Mouse (Mus musculus) hindbrain, embryonic 11.5 days (tissue): ENCODE data around the gene Rab25. TPM values are rescaled to one million over a fixed set of nuclear protein-coding genes. Genes with fewer than 3 reads are reported as not detected.

Experiments used
- ATAC-seq: fragments of 200-750 bp; cut with Nextera tagmentation; 2 replicates; pipeline ENCODE4 v1.8.0; 2017; ENCODE audit warnings: mild to moderate bottlenecking, moderate TSS enrichment, moderate library complexity; ENCODE audit not compliant: low FRiP score
- DNase-seq: peaks from one replicate; pipeline ENCODE4 v3.0.0-alpha.2; 2015; ENCODE audit warnings: low spot score
- H3K27ac ChIP-seq: fragments of 300-500 bp; sonication (generic); 2 replicates; pipeline ENCODE4 v1.5.1; 2014; ENCODE audit warnings: mild to moderate bottlenecking, low read depth, low read length
- H3K27me3 ChIP-seq: fragments of 300-500 bp; sonication (generic); 2 replicates; pipeline ENCODE4 v1.6.1; 2014; ENCODE audit warnings: mild to moderate bottlenecking, low read length, moderate library complexity, mixed read lengths; ENCODE audit not compliant: control insufficient read depth, insufficient read depth
- H3K36me3 ChIP-seq: fragments of 300-500 bp; sonication (generic); 2 replicates; pipeline ENCODE4 v1.6.1; 2014; ENCODE audit warnings: mild to moderate bottlenecking, low read length, moderate library complexity, mixed read lengths; ENCODE audit not compliant: control insufficient read depth, insufficient read depth
- H3K4me1 ChIP-seq: fragments of 300-500 bp; sonication (generic); replicated peaks from 2 replicates; pipeline ENCODE4 v1.6.1; 2014; ENCODE audit warnings: low read length, mixed read lengths; ENCODE audit not compliant: control insufficient read depth, insufficient read depth
- H3K4me2 ChIP-seq: fragments of 300-500 bp; sonication (generic); replicated peaks from 2 replicates; pipeline ENCODE4 v1.6.1; 2014; ENCODE audit warnings: mild to moderate bottlenecking, low read depth, low read length
- H3K4me3 ChIP-seq: fragments of 300-500 bp; sonication (generic); 2 replicates; pipeline ENCODE4 v1.5.1; 2014; ENCODE audit warnings: low read depth, low read length
- H3K9ac ChIP-seq: fragments of 300-500 bp; sonication (generic); 2 replicates; pipeline ENCODE4 v1.6.1; 2014; ENCODE audit warnings: low read depth, low read length
- H3K9me3 ChIP-seq: fragments of 300-500 bp; sonication (generic); 2 replicates; pipeline ENCODE4 v1.6.1; 2016; ENCODE audit warnings: low read length; ENCODE audit not compliant: control insufficient read depth
- WGBS: fragments of 180-500 bp; shearing (Covaris S2); extraction: QIAGEN DNeasy Blood & Tissue Kit; methylation state at CpG from one replicate; pipeline ENCODE4 v1.1.7; 2014; 5-methylcytosine and 5-hydroxymethylcytosine counted together
- polyA plus RNA-seq: library from polyadenylated mRNA; unstranded; fragments of >200 nt; fragmentation: Nextera tagmentation; extraction: Ambion mirVana; gene quantifications from 2 replicates; pipeline ENCODE4 v1.2.1, GENCODE M21; 2014

The Rab25 gene
- polyA plus RNA-seq, 1 experiment from 2014 or later, result 1.8 TPM

- Histone ChIP-seq H3K9me3 (no peaks in the 10 kb centered on the region), H3K4me3 (no peak overlapping the region), H3K4me1 (no peaks in the 10 kb centered on the region), H3K27ac (no peak overlapping the region), H3K36me3 (peaks cover 20% of the 10 kb centered on the region), H3K27me3 (no peaks in the 10 kb centered on the region), H3K4me2 (no peak overlapping the region), H3K9ac (no peak overlapping the region)
- peak; percentile 71 for ATAC-seq
- DNase-seq, result no peak
- 67% methylated on average over 4 of the region's 4 CpGs for WGBS
Observed at GRCm38 (mm10) chr3:88561989-88562388, 13.9 kb upstream of the Rab25 start.

DNA sequence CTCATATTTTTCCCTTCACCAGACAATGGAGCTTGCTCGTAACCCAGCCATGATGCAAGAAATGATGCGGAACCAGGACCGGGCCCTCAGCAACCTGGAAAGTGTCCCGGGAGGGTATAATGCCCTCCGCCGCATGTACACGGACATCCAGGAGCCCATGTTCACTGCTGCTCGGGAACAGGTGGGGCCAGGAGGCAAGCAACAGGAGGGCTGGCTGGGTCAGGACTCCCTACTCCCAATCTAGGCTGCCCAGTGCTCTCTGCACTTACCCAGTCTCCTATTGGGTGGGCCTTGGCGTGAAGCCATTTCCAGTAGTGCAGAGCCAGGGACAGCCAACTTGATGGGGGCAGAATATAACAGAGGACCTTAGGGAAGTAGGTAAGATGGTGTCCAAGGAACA, 11.5 kb upstream of the Rab25 start:
- Histone ChIP-seq H3K36me3 (peaks cover 18% of the 10 kb centered on the region; the same call in 1 of the 2 replicates), H3K9ac (no peak overlapping the region), H3K27me3 (no peaks in the 10 kb centered on the region), H3K4me3 (no peak overlapping the region), H3K4me2 (no peak overlapping the region), H3K9me3 (no peaks in the 10 kb centered on the region), H3K27ac (no peak overlapping the region), H3K4me1 (peaks cover 2% of the 10 kb centered on the region; the same call in 1 of the 2 replicates)
- WGBS, result 95% methylated on average over 9 of the region's 9 CpGs
- DNase-seq (no peak), ATAC-seq (no peak)

- no peaks in the 10 kb centered on the region for H3K9me3 ChIP-seq
- H3K4me3 ChIP-seq, result no peak overlapping the region
- H3K4me2 ChIP-seq, result no peak overlapping the region
- DNase-seq (no peak), ATAC-seq (no peak)
- H3K36me3 ChIP-seq, result peaks cover 12% of the 10 kb centered on the region; the same call in 1 of the 2 replicates
- H3K9ac ChIP-seq, result no peak overlapping the region
- H3K27me3 ChIP-seq, result no peaks in the 10 kb centered on the region
- 94% methylated on average over 8 of the region's 8 CpGs for WGBS
- peaks cover 2% of the 10 kb centered on the region; the same call in 1 of the 2 replicates for H3K4me1 ChIP-seq
- H3K27ac ChIP-seq, result no peak overlapping the region
Observed at GRCm38 (mm10) chr3:88556616-88557015, 8.5 kb upstream of the Rab25 start.

DNA sequence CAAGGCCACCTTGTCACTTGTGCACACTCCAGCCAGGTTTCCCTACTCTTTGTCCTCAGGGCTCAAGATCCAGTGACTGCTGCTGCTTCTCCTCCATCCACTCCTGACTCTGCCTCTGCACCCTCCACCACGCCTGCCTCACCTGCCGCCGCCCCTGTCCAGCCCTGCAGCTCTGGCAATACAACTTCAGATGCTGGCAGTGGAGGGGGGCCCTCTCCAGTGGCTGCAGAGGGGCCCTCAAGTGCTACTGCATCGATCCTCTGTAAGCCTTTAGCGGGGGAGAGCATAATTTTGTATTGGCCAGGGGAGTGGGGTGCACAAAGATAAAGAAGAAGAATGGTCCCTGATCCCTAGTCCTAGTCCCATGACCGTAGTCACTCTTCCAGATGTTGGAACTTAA, 7.6 kb upstream of the Rab25 start:
- Histone ChIP-seq H3K27me3 (no peaks in the 10 kb centered on the region), H3K9me3 (no peaks in the 10 kb centered on the region), H3K27ac (no peak overlapping the region), H3K4me3 (no peak overlapping the region), H3K4me2 (no peak overlapping the region), H3K4me1 (peaks cover 2% of the 10 kb centered on the region; the same call in 1 of the 2 replicates), H3K36me3 (peaks cover 12% of the 10 kb centered on the region; the same call in 1 of the 2 replicates), H3K9ac (no peak overlapping the region)
- DNase-seq (no peak), ATAC-seq (no peak)
- WGBS, result 96% methylated on average over 6 of the region's 6 CpGs

DNA sequence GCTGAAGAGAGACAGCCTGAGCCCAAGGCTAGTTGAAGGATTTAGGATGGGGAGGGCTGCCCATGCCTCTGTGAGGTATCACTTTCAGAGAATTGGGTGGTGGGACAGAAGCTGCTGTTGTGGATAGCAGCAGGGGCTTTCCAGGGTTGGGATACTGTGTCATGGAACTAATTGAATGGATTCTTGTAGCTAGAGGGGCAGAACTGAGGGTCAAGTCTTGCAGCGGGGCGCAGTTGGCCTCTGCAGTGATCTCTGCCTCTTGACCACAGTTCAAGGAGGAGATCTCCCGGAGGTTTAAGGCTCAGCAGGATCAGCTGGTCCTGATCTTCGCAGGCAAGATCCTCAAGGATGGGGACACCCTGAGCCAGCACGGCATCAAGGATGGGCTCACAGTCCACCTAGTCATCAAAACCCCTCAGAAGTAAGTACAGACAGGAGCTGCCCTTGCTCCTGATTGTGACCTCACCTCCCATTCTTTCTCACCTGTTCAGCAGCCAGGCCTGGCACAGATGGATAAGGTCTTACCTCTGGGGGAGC, 7.0 kb upstream of the Rab25 start:
- Histone ChIP-seq H3K4me3 (peak overlapping the region; percentile 64; the same call in 1 of the 2 replicates), H3K27ac (no peak overlapping the region), H3K4me1 (peaks cover 2% of the 10 kb centered on the region; the same call in 1 of the 2 replicates), H3K4me2 (0 out of 2 replicates have a peak overlapping the region, but pooled peaks have one; percentile 56), H3K36me3 (peaks cover 12% of the 10 kb centered on the region; the same call in 1 of the 2 replicates), H3K27me3 (no peaks in the 10 kb centered on the region), H3K9me3 (no peaks in the 10 kb centered on the region), H3K9ac (no peak overlapping the region)
- 79% methylated on average over 5 of the region's 5 CpGs for WGBS
- ATAC-seq, result no peak
- DNase-seq, result no peak

- peak overlapping the region; percentile 72 for H3K9ac ChIP-seq
- H3K4me1 ChIP-seq, result peaks cover 2% of the 10 kb centered on the region; the same call in 1 of the 2 replicates
- H3K4me3 ChIP-seq, result peak overlapping the region; percentile 64
- no peaks in the 10 kb centered on the region for H3K9me3 ChIP-seq
- ATAC-seq (peak; percentile 66), DNase-seq (peak; percentile 75)
- no peaks in the 10 kb centered on the region for H3K27me3 ChIP-seq
- peak overlapping the region; percentile 56 for H3K4me2 ChIP-seq
- H3K36me3 ChIP-seq, result peaks cover 9% of the 10 kb centered on the region; the same call in 1 of the 2 replicates
- peak overlapping the region; percentile 89 for H3K27ac ChIP-seq
- WGBS, result under 1% methylated on average over 34 of the region's 41 CpGs
Observed at GRCm38 (mm10) chr3:88553880-88554586, 5.9 kb upstream of the Rab25 start.

DNA sequence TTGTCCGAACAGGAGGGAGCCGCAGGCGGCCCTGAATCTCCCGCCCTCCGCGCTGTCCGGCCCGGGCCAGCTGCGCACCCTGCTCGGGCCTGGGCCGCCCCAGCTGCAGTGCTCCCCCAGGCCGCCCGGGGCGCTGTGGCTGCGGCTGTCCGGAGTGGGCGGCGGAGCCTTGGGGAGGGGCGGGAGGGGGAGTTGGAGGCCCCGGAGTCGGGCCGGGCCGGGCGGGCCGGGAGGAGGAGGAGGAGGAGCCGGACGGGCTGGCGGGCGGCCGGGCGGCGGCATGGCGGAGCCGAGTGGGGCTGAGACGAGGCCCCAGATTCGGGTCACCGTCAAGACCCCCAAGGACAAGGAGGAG, 5.4 kb upstream of the Rab25 start, which contains the start of gene Ubqln4:
TSS of gene Ubqln4 (plus strand) at position 234 of the 355 bp plus-strand sequence.
- Histone ChIP-seq H3K9me3 (no peaks in the 10 kb centered on the region), H3K4me1 (peaks cover 2% of the 10 kb centered on the region; the same call in 1 of the 2 replicates), H3K9ac (peak within 1 kb of the TSS; percentile 72), H3K27me3 (no peaks in the 10 kb centered on the region), H3K36me3 (peaks cover 9% of the 10 kb centered on the region; the same call in 1 of the 2 replicates), H3K4me3 (peak within 1 kb of the TSS; percentile 64), H3K27ac (peak within 1 kb of the TSS; percentile 89), H3K4me2 (peak within 1 kb of the TSS; percentile 69)
- peak; percentile 92 for ATAC-seq
- peak; percentile 97 for DNase-seq
- under 1% methylated on average over 23 of the region's 37 CpGs for WGBS

- peak within 1 kb of the TSS; percentile 89 for H3K27ac ChIP-seq
- no peaks in the 10 kb centered on the region for H3K27me3 ChIP-seq
- H3K4me1 ChIP-seq, result peaks cover 2% of the 10 kb centered on the region; the same call in 1 of the 2 replicates
- peak within 1 kb of the TSS; percentile 72 for H3K9ac ChIP-seq
- ATAC-seq (peak; percentile 91), DNase-seq (peak; percentile 99)
- H3K4me3 ChIP-seq, result peak within 1 kb of the TSS; percentile 64
- peak within 1 kb of the TSS; percentile 69 for H3K4me2 ChIP-seq
- H3K36me3 ChIP-seq, result peaks cover 6% of the 10 kb centered on the region; the same call in 1 of the 2 replicates
- no peaks in the 10 kb centered on the region for H3K9me3 ChIP-seq
- under 1% methylated on average over 48 of the region's 48 CpGs for whole genome bisulfite sequencing
Observed at GRCm38 (mm10) chr3:88552676-88553524, 4.8 kb upstream of the Rab25 start, which contains the start of gene Lamtor2. Gene Lamtor2, minus strand, starts transcription at chr3:88553074.
